Mouse (Mus musculus) limb, embryonic 14.5 days (tissue): ENCODE results near the gene Nf1. TPM values are rescaled to one million over a fixed set of nuclear protein-coding genes. Genes with fewer than 3 reads are reported as not detected.

Experiments
- ATAC-seq: fragments of 200-750 bp; cut with Nextera tagmentation; 2 replicates; pipeline ENCODE4 v1.8.0; 2017; ENCODE audit warnings: low read depth, moderate number of reproducible peaks, moderate TSS enrichment; ENCODE audit not compliant: low FRiP score
- DNase-seq: peaks from one replicate; pipeline ENCODE4 v3.0.0-alpha.2; 2015; ENCODE audit warnings: low spot score
- H3K27ac ChIP-seq: fragments of 300-500 bp; sonication (generic); replicated peaks from 2 replicates; pipeline ENCODE4 v1.5.1; 2014; ENCODE audit warnings: low read depth, mild to moderate bottlenecking, low read length, moderate library complexity, mixed read lengths
- H3K27me3 ChIP-seq: fragments of 300-500 bp; sonication (generic); 2 replicates; pipeline ENCODE4 v1.6.1; 2014; ENCODE audit warnings: low read length, mixed read lengths; ENCODE audit not compliant: control insufficient read depth, insufficient read depth
- H3K36me3 ChIP-seq: fragments of 300-500 bp; sonication (generic); 2 replicates; pipeline ENCODE4 v1.6.1; 2014; ENCODE audit warnings: mild to moderate bottlenecking, low read length, moderate library complexity, mixed read lengths; ENCODE audit not compliant: control insufficient read depth, insufficient read depth
- H3K4me1 ChIP-seq: fragments of 300-500 bp; sonication (generic); 2 replicates; pipeline ENCODE4 v1.6.1; 2014; ENCODE audit warnings: antibody characterized with exemption, low read length, mixed read lengths; ENCODE audit not compliant: control insufficient read depth, insufficient read depth
- H3K4me2 ChIP-seq: fragments of 300-500 bp; sonication (generic); replicated peaks from 2 replicates; pipeline ENCODE4 v1.6.1; 2014; ENCODE audit warnings: low read depth, mild to moderate bottlenecking, low read length, moderate library complexity; ENCODE audit not compliant: severe bottlenecking
- H3K4me3 ChIP-seq: fragments of 300-500 bp; sonication (generic); replicated peaks from 2 replicates; pipeline ENCODE4 v1.5.1; 2014; ENCODE audit warnings: low read length
- H3K9ac ChIP-seq: fragments of 300-500 bp; sonication (generic); 2 replicates; pipeline ENCODE4 v1.6.1; 2014; ENCODE audit warnings: mild to moderate bottlenecking, low read depth, low read length, moderate library complexity; ENCODE audit not compliant: severe bottlenecking
- H3K9me3 ChIP-seq: fragments of 300-500 bp; sonication (generic); 2 replicates; pipeline ENCODE4 v1.6.1; 2016; ENCODE audit warnings: low read length; ENCODE audit not compliant: control insufficient read depth
- POLR2A ChIP-seq: fragments of 200-500 bp; IDR thresholded peaks from 2 replicates; pipeline ENCODE4 v1.8.0; 2012; ENCODE audit warnings: inconsistent platforms, mild to moderate bottlenecking, moderate library complexity, borderline replicate concordance; ENCODE audit not compliant: insufficient read depth, insufficient read length; ENCODE audit errors: extremely low read depth
- WGBS: fragments of 180-500 bp; shearing (Covaris S2); extraction: QIAGEN DNeasy Blood & Tissue Kit; methylation state at CpG from one replicate; pipeline ENCODE4 v1.1.7; 2014; 5-methylcytosine and 5-hydroxymethylcytosine counted together
- polyA plus RNA-seq, 2 experiments: library from polyadenylated mRNA; depleted of rRNA in 1 of 2; stranded (reverse) in 1 of 2; unstranded in 1 of 2; fragments of >200 nt; fragmentation: Nextera tagmentation in 1 of 2; extraction: Ambion mirVana in 1 of 2; gene quantifications; 2 replicates each; pipeline versions ENCODE4 v1.2.1 to v1.2.3; 2012 to 2014

The Nf1 gene
- polyA plus RNA-seq, 2 experiments: 10.8 to 21.7 TPM

- no peak overlapping the region for H3K4me3 ChIP-seq
- no peaks in the 10 kb centered on the region for H3K4me1 ChIP-seq
- H3K27ac ChIP-seq: no peak overlapping the region
- H3K9me3 ChIP-seq: no peaks in the 10 kb centered on the region
- peaks cover 7% of the 10 kb centered on the region; the same call in 1 of the 2 replicates for H3K36me3 ChIP-seq
- no peak for DNase-seq
- no peak overlapping the region for H3K9ac ChIP-seq
- no peak for TF ChIP-seq POLR2A
- ATAC-seq: no peak
- H3K27me3 ChIP-seq: no peaks in the 10 kb centered on the region
- H3K4me2 ChIP-seq: no peak overlapping the region
Measured at GRCm38 (mm10) chr11:79521930-79522329, 182.4 kb downstream of the Nf1 start.

- H3K36me3 ChIP-seq: peaks cover 16% of the 10 kb centered on the region
- no peak overlapping the region for H3K4me2 ChIP-seq
- H3K27ac ChIP-seq: no peak overlapping the region
- H3K4me1 ChIP-seq: no peaks in the 10 kb centered on the region
- no peak for ATAC-seq
- H3K27me3 ChIP-seq: no peaks in the 10 kb centered on the region
- no peaks in the 10 kb centered on the region for H3K9me3 ChIP-seq
- 85% methylated on average over 1 of the region's 1 CpGs for WGBS
- no peak for TF ChIP-seq POLR2A
- H3K4me3 ChIP-seq: no peak overlapping the region
- DNase-seq: no peak
- H3K9ac ChIP-seq: no peak overlapping the region
Measured at GRCm38 (mm10) chr11:79522944-79523343, 183.5 kb downstream of the Nf1 start.

- WGBS: 74% methylated on average over 10 of the region's 10 CpGs
- DNase-seq: no peak
- Histone ChIP-seq H3K9ac (no peak within 1 kb of the TSS), H3K4me3 (no peak within 1 kb of the TSS), H3K27ac (no peak within 1 kb of the TSS), H3K4me1 (no peaks in the 10 kb centered on the region), H3K27me3 (no peaks in the 10 kb centered on the region), H3K4me2 (no peak within 1 kb of the TSS), H3K9me3 (no peaks in the 10 kb centered on the region), H3K36me3 (peaks cover 17% of the 10 kb centered on the region)
- no peak for TF ChIP-seq POLR2A
- ATAC-seq: no peak
Measured at GRCm38 (mm10) chr11:79523560-79524309, 184.2 kb downstream of the Nf1 start, which contains the start of gene Evi2b. Gene Evi2b (minus strand): TSS chr11:79523762.

GRCm38 (mm10) chr11:79524310-79524575, 184.8 kb downstream of the Nf1 start:
- TF ChIP-seq POLR2A: no peak
- WGBS: 88% methylated on average over 1 of the region's 1 CpGs
- H3K4me3 ChIP-seq: no peak overlapping the region
- DNase-seq (no peak), ATAC-seq (no peak)
- H3K9me3 ChIP-seq: no peaks in the 10 kb centered on the region
- H3K4me2 ChIP-seq: no peak overlapping the region
- no peak overlapping the region for H3K27ac ChIP-seq
- no peaks in the 10 kb centered on the region for H3K27me3 ChIP-seq
- H3K36me3 ChIP-seq: peaks cover 17% of the 10 kb centered on the region
- no peaks in the 10 kb centered on the region for H3K4me1 ChIP-seq
- H3K9ac ChIP-seq: no peak overlapping the region

DNA sequence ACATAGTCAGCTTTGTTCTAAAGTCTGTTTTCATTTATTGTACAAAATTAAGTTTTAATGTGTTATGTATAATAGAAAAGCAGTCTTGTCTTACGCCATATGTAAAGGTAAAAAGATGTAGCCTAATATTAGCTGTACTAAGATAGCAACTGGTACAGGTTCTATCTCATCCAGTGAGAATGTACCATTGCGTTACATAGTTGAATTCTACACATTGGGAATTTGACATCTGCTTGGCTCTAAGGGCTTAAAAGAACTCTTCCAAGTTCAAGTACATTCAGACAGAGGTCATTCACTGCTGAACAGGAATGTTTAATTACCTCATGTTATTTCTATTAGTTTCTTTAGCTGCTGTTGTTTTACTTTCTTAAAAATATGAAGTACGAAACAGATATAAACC, 187.1 kb downstream of the Nf1 start:
- Histone ChIP-seq H3K27me3 (no peaks in the 10 kb centered on the region), H3K27ac (no peak overlapping the region), H3K4me1 (no peaks in the 10 kb centered on the region), H3K9me3 (no peaks in the 10 kb centered on the region), H3K4me2 (no peak overlapping the region), H3K4me3 (no peak overlapping the region), H3K9ac (no peak overlapping the region), H3K36me3 (peaks cover 30% of the 10 kb centered on the region)
- WGBS: 94% methylated on average over 3 of the region's 3 CpGs
- DNase-seq (no peak), ATAC-seq (no peak)
- no peak for TF ChIP-seq POLR2A

- no peaks in the 10 kb centered on the region for H3K4me1 ChIP-seq
- H3K27ac ChIP-seq: no peak overlapping the region
- ATAC-seq (no peak), DNase-seq (no peak)
- H3K4me2 ChIP-seq: no peak overlapping the region
- 78% methylated on average over 15 of the region's 15 CpGs for WGBS
- H3K9ac ChIP-seq: no peak overlapping the region
- no peaks in the 10 kb centered on the region for H3K9me3 ChIP-seq
- H3K4me3 ChIP-seq: no peak overlapping the region
- H3K36me3 ChIP-seq: peaks cover 33% of the 10 kb centered on the region
- H3K27me3 ChIP-seq: no peaks in the 10 kb centered on the region
- no peak for TF ChIP-seq POLR2A
Measured at GRCm38 (mm10) chr11:79527015-79527738, 187.7 kb downstream of the Nf1 start.
